Mouse (Mus musculus) frontal cortex, adult (tissue): Measurements from ENCODE around the gene 1500015O10Rik.

Source experiments
- ATAC-seq: cut with Nextera tagmentation; 2 replicates; pipeline ENCODE4 v1.9.2; 2017; ENCODE audit warnings: mild to moderate bottlenecking, moderate library complexity, mixed read lengths; ENCODE audit not compliant: low TSS enrichment

1500015O10Rik gene

DNA sequence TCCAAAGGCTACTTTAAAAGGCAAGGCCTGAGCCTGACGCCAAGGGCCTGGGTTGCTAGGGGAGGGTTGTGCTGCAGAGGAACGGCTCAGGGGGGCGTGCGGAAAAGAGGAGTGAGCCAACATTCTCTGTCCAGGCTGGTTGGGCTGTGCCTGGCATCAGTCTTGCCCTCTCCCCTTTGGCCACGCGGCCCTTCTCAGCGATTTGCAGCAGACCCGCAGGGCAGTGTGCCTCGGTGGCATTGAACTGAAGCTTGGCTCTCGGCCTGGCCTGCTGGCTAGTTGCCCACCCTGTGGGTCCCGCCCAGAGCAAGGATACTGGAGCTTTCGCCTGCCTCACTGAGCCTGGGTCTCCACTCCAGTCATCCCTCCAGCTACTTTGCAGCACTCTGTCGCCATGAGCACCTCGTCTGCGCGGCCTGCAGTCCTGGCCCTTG is at the start of gene 1500015O10Rik:
TSS of gene 1500015O10Rik (plus strand) at position 112 of the 434 bp plus-strand sequence.
- peak; percentile 16; the same call in 1 of the 2 replicates for ATAC-seq

GRCm38 (mm10) chr1:43689983-43690382 is 40.4 kb upstream of the 1500015O10Rik start:
- no peak for ATAC-seq

DNA sequence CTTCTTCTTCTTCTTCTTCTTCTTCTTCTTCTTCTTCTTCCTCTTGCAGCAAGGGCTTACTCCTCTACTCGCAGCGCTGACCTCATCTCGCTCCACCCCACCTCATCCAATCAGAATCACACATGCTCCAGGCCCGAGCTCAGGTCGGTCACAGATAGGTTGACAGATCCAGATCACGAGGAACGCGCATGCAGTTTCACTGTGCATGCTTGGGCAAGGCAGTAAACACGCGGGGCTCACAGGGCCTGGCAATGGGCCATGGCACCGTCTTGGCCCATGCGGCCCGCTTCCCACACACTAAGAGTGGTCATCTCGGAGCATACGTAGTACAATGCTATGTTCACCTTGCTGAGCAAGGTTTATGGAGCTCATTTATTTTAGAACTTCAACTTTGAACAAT is 39.9 kb upstream of the 1500015O10Rik start:
- ATAC-seq, result no peak

GRCm38 (mm10) chr1:43694076-43694475 is 36.3 kb upstream of the 1500015O10Rik start:
- ATAC-seq, result no peak

DNA sequence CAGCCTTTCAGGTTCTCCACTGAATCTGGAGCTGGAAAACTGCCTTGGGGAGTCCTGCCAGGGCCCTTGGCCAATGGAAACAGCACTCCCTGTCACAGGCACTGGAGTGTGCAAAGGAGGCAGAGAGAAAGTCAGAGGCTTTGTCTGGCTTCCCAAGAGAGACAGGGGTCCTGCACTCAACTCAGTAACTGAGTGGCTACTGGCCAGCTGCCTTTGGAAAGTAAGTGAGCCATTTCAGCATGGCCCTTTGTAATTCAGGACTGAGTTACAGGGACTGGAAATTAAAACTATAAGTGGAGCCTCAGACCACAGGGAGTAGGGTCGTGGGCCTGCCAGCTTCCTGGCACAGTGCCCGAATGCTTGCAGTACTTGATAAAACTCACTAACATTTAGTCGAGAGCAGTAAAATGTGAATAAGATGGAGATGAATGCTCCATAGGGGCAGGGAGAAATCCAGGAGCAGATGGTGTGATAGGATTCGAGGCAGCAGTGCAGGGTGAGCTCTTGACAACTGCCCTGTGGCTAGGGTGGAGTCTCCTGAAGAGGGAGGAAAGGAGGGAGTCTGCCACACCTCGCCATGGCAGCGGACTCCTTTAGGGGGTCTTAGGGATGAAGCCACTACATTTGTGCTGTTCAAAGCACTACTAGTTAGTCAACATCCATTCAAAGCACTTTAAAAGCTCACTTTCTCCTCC is 35.4 kb upstream of the 1500015O10Rik start:
- peak; percentile 85 for ATAC-seq

DNA sequence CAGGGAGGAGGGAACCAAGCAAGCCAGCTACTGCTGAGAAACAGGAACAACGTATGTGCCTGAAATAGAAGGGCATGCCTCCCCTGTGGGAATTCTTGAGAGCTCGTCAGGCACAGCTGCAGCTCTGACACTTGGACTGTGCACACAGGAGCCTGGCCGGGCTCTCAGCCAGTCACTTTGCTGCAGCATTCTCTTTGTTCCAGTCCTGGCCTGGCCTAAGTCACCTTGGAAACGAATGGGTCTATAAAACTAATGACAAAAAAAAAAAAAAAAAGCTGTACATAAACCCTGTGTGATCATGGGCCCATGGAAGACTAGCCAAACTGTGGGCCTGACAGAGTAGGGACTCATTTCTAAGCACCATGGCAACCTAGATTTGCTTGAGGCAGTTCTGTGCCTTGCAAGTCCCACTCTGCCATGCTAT is 31.8 kb upstream of the 1500015O10Rik start:
- ATAC-seq, result peak; percentile 82

DNA sequence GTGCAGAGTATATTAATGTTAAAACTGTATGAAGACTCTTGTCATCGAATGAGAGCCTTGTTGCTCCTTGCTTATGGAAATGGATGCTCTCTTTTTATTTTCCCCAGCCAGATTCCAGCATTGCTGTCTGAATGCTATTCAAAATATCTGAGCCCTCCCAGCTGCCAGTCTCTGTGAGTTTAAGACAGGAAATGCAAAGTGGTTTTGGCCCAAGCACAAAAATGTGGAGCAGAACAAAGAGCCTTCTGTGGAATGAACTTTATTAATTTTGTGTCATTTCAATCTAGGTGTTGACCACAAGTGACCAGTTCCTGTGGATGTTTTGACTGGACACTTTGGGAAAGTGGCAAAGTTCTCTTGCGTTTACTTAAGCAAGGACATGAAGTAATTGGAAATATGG is 15.6 kb upstream of the 1500015O10Rik start:
- ATAC-seq, result no peak

- ATAC-seq, result no peak
These were observed 12.4 kb upstream of the 1500015O10Rik start for GRCm38 (mm10) chr1:43717967-43718366.

GRCm38 (mm10) chr1:43718793-43719192 is 11.6 kb upstream of the 1500015O10Rik start:
- no peak for ATAC-seq

GRCm38 (mm10) chr1:43722459-43722858 is 7.9 kb upstream of the 1500015O10Rik start:
- no peak for ATAC-seq

GRCm38 (mm10) chr1:43732100-43732499 is 1.7 kb downstream of the 1500015O10Rik start:
- ATAC-seq, result 0 out of 2 replicates have a peak, but pooled peaks have one; percentile 3

DNA sequence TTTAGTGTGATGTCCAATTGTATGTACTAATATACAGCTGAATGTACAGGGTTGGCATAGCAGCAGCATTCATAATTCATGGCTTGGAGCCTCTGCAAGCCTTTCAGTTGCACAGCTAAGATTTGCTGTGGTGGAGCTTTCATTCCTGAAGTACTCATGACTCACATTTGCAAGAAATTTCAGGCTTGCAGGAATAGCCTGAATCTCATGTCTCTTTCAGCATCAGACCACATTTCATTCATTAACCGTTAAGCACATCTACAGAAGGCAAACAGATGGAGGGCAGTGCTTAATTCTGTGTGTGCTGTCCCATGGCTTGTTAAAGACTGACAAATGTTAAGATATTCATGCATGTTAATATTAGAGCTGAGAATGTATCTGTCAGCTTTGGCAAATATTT is 2.3 kb downstream of the 1500015O10Rik start:
- ATAC-seq, result peak; percentile 99

- 0 out of 2 replicates have a peak, but pooled peaks have one; percentile 35 for ATAC-seq
These were observed 7.6 kb downstream of the 1500015O10Rik start for GRCm38 (mm10) chr1:43737812-43738518.

- ATAC-seq, result no peak
These were observed 8.1 kb downstream of the 1500015O10Rik start for GRCm38 (mm10) chr1:43738519-43738894.

GRCm38 (mm10) chr1:43754448-43755312 is 24.3 kb downstream of the 1500015O10Rik start:
- peak; percentile 87 for ATAC-seq

GRCm38 (mm10) chr1:43760085-43760484 is 29.7 kb downstream of the 1500015O10Rik start:
- peak; percentile 65; the same call in 1 of the 2 replicates for ATAC-seq

GRCm38 (mm10) chr1:43764481-43764880 is 34.1 kb downstream of the 1500015O10Rik start:
- ATAC-seq, result no peak

DNA sequence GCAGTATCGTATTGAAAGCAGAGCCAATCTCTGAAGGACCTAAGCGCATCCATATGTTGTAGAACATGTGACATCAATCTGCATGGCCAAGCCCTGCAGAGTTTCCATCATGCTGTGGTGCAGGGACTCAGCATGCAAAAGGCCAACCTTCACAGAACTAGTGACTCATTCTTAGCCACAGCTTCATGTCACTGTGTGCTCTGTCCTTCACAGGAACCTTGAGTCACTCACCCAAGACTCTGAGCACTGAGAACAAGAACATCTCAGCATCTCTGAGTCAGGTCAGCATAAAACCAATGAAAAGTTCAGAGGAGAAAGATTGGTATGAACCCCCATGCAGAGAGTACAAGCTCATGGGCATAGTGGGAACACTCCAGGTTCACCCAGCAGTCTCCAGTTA is 35.9 kb downstream of the 1500015O10Rik start:
- no peak for ATAC-seq

DNA sequence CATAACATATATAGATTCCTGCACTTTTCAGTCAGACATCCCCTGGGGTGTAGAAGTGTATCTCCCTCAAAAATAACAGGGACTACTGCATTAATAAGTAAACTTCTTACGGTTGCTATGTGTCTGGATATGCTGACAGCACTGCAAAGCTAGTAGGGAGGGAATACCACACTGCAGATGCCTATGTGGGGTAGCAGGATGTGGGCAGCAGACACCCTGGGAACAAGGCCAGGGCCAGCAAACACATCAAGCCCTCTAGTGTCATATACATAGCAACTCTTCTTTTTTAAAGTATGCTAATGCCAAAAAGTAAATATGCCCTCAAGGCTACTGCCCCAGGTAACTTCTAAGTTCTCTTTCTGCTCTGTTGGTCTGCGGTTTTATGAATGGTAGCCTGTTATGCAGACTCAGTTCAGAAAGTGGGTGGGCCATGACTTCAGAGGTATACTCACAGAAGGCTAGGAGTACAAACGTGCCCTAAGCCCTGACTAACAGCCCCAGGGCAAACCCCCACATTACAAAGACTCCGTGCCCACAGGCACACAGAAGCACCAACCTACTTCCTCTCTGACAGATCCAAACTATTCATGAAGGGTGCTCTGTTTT is 38.1 kb downstream of the 1500015O10Rik start:
- peak; percentile 46; the same call in 1 of the 2 replicates for ATAC-seq

DNA sequence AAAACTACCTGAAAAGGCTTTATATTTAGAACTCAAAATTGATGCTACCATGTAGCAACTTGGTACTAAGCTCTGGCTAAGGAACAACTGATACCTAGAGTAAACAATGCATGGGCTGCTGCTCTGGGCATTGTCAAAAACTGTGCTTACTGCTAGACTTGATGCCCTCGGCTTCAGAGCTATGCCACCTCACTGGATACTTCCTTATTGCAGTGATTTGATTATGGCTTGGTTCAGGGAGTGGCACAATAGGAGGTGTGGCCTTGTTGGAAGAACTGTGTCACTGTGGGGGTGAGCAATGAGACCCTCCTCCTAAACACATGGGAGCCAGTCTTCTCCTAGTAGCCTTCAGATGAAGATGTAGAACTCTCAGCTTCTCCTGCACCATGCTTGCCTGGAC is 38.9 kb downstream of the 1500015O10Rik start:
- no peak for ATAC-seq

DNA sequence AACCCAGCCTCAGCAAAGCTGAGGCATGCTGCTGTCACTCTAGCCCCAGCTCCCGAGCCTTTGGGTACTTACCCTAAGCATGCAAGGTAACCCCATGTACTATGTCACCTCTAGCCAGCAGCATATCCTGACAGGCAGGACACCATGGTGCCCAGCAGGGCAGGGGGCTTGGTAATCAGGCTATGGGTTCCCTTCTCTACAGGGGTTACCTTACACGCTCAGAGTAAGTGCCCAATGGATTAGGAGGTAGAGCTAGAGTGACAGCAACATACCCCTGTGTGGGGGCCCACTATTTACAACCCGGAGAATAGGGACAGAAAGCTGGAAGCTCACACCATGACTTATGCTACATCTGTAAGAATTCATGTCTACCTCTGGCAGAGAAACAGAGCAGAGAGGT is 39.6 kb downstream of the 1500015O10Rik start:
- ATAC-seq, result no peak

DNA sequence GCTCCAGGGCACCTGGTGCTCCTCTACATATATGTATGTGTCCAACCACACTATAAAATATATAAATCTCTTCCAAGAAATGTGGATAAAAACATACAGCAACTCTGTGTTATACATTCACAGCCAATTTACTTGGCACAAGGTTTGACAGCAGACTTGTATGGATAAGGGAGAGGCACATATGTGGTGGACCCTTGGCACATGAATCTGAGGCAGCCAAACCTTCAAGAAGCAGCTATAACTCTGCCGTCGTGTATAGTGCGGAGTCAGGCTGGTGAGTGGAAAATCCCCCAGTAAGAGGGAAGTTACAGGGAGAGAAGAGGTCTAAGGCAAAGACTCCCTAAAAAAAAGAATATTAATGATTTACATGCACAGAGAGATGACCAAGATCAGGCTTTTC is 42.3 kb downstream of the 1500015O10Rik start:
- no peak for ATAC-seq
